In the genomic region with DNA sequence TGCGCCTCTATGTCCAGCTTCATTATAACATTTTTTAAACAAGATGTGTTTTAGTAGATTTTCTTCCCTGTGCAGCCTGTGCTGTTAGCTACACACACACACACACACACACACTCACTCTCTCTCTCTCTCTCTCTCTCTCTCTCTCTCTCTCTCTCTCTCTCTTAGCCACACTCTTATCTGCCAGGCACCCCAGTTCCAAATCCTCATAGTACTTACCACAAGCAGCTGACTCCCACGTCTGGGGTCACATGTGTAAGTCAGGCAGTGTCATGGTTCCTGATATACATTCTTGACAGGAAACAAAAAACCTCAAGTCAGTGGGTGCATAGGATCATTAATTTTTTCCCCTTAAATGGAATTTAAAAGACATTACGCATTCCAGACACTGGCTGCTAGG, we compare ENCODE assay signal across 1 mouse cellular context.
TF ChIP-seq lines count a peak whose summit lies in the region.

No protein-coding gene starts in this region.

TF ChIP-seq in myocyte, 11 proteins besides CTCF, POLR2A, EP300 and RAD21 (continued from another document):
- TF ChIP-seq MYOG (IDR thresholded peaks at IDR 0.05; ENCODE audit: control insufficient read depth in 1 of 3, insufficient read depth in 1 of 3, insufficient read length in 2 of 3, low read depth in 2 of 3), result peak in 2 of 3 experiments; percentile 40 to 49
- TF ChIP-seq TCF3 (IDR thresholded peaks at IDR 0.05; ENCODE audit: insufficient read length, low read depth), result peak; percentile 6
- no peak for TF ChIP-seq TCF12 (IDR thresholded peaks at IDR 0.05; ENCODE audit: insufficient read depth, poor library complexity, severe bottlenecking)
TF ChIP-seq in myocyte: peak in this region for 4.
